Mouse (Mus musculus) limb, embryonic 14.5 days (tissue): ENCODE data around the gene Cables2. TPM values are rescaled to one million over a fixed set of nuclear protein-coding genes. Genes with fewer than 3 reads are reported as not detected.

ENCODE experiments used
- ATAC-seq: fragments of 200-750 bp; cut with Nextera tagmentation; 2 replicates; pipeline ENCODE4 v1.8.0; 2017; ENCODE audit warnings: low read depth, moderate number of reproducible peaks, moderate TSS enrichment; ENCODE audit not compliant: low FRiP score
- DNase-seq: peaks from one replicate; pipeline ENCODE4 v3.0.0-alpha.2; 2015; ENCODE audit warnings: low spot score
- H3K27ac ChIP-seq: fragments of 300-500 bp; sonication (generic); replicated peaks from 2 replicates; pipeline ENCODE4 v1.5.1; 2014; ENCODE audit warnings: low read depth, mild to moderate bottlenecking, low read length, moderate library complexity, mixed read lengths
- H3K27me3 ChIP-seq: fragments of 300-500 bp; sonication (generic); 2 replicates; pipeline ENCODE4 v1.6.1; 2014; ENCODE audit warnings: low read length, mixed read lengths; ENCODE audit not compliant: control insufficient read depth, insufficient read depth
- H3K36me3 ChIP-seq: fragments of 300-500 bp; sonication (generic); 2 replicates; pipeline ENCODE4 v1.6.1; 2014; ENCODE audit warnings: mild to moderate bottlenecking, low read length, moderate library complexity, mixed read lengths; ENCODE audit not compliant: control insufficient read depth, insufficient read depth
- H3K4me1 ChIP-seq: fragments of 300-500 bp; sonication (generic); 2 replicates; pipeline ENCODE4 v1.6.1; 2014; ENCODE audit warnings: antibody characterized with exemption, low read length, mixed read lengths; ENCODE audit not compliant: control insufficient read depth, insufficient read depth
- H3K4me2 ChIP-seq: fragments of 300-500 bp; sonication (generic); replicated peaks from 2 replicates; pipeline ENCODE4 v1.6.1; 2014; ENCODE audit warnings: low read depth, mild to moderate bottlenecking, low read length, moderate library complexity; ENCODE audit not compliant: severe bottlenecking
- H3K4me3 ChIP-seq: fragments of 300-500 bp; sonication (generic); replicated peaks from 2 replicates; pipeline ENCODE4 v1.5.1; 2014; ENCODE audit warnings: low read length
- H3K9ac ChIP-seq: fragments of 300-500 bp; sonication (generic); 2 replicates; pipeline ENCODE4 v1.6.1; 2014; ENCODE audit warnings: mild to moderate bottlenecking, low read depth, low read length, moderate library complexity; ENCODE audit not compliant: severe bottlenecking
- H3K9me3 ChIP-seq: fragments of 300-500 bp; sonication (generic); 2 replicates; pipeline ENCODE4 v1.6.1; 2016; ENCODE audit warnings: low read length; ENCODE audit not compliant: control insufficient read depth
- POLR2A ChIP-seq: fragments of 200-500 bp; IDR thresholded peaks from 2 replicates; pipeline ENCODE4 v1.8.0; 2012; ENCODE audit warnings: inconsistent platforms, mild to moderate bottlenecking, moderate library complexity, borderline replicate concordance; ENCODE audit not compliant: insufficient read depth, insufficient read length; ENCODE audit errors: extremely low read depth
- WGBS: fragments of 180-500 bp; shearing (Covaris S2); extraction: QIAGEN DNeasy Blood & Tissue Kit; methylation state at CpG from one replicate; pipeline ENCODE4 v1.1.7; 2014; 5-methylcytosine and 5-hydroxymethylcytosine counted together
- polyA plus RNA-seq, 2 experiments: library from polyadenylated mRNA; depleted of rRNA in 1 of 2; stranded (reverse) in 1 of 2; unstranded in 1 of 2; fragments of >200 nt; fragmentation: Nextera tagmentation in 1 of 2; extraction: Ambion mirVana in 1 of 2; gene quantifications; 2 replicates each; pipeline versions ENCODE4 v1.2.1 to v1.2.3; 2012 to 2014

Cables2 gene
- polyA plus RNA-seq, 2 experiments = 22.5 to 37.7 TPM

GRCm38 (mm10) chr2:180257963-180258865, 15.1 kb downstream of the Cables2 start:
- peak overlapping the region; percentile 84 for H3K9ac ChIP-seq
- H3K9me3 ChIP-seq = no peaks in the 10 kb centered on the region
- peak overlapping the region; percentile 82 for H3K4me2 ChIP-seq
- DNase-seq (no peak), ATAC-seq (no peak)
- no peak for TF ChIP-seq POLR2A
- H3K27me3 ChIP-seq = no peaks in the 10 kb centered on the region
- H3K4me3 ChIP-seq = peak overlapping the region; percentile 79
- peaks cover 14% of the 10 kb centered on the region for H3K4me1 ChIP-seq
- no peak overlapping the region; the same call in 1 of the 2 replicates for H3K27ac ChIP-seq
- peaks cover 52% of the 10 kb centered on the region for H3K36me3 ChIP-seq
- WGBS = 46% methylated on average over 11 of the region's 11 CpGs

GRCm38 (mm10) chr2:180257001-180257521, 16.2 kb downstream of the Cables2 start, which contains the start of gene Rps21:
Gene Rps21 (plus strand): TSS chr2:180257377.
- Histone ChIP-seq H3K9me3 (no peaks in the 10 kb centered on the region), H3K27ac (peak within 1 kb of the TSS; percentile 72), H3K4me1 (peaks cover 14% of the 10 kb centered on the region), H3K36me3 (peaks cover 41% of the 10 kb centered on the region), H3K27me3 (no peaks in the 10 kb centered on the region), H3K4me3 (peak within 1 kb of the TSS; percentile 79), H3K4me2 (peak within 1 kb of the TSS; percentile 82), H3K9ac (peak within 1 kb of the TSS; percentile 84)
- WGBS = under 1% methylated on average over 37 of the region's 38 CpGs
- ATAC-seq = peak; percentile 95
- TF ChIP-seq POLR2A = peak; percentile 94; the same call in 1 of the 2 replicates
- DNase-seq = peak; percentile 99

- Histone ChIP-seq H3K36me3 (peaks cover 35% of the 10 kb centered on the region), H3K4me2 (peak overlapping the region; percentile 67), H3K27me3 (no peaks in the 10 kb centered on the region), H3K27ac (peak overlapping the region; percentile 70), H3K4me1 (peaks cover 14% of the 10 kb centered on the region), H3K9me3 (no peaks in the 10 kb centered on the region), H3K9ac (peak overlapping the region; percentile 52), H3K4me3 (peak overlapping the region; percentile 79)
- no peak for DNase-seq
- TF ChIP-seq POLR2A = no peak
- ATAC-seq = peak; percentile 32
- WGBS = 25% methylated on average over 26 of the region's 26 CpGs
These were observed 16.8 kb downstream of the Cables2 start for GRCm38 (mm10) chr2:180256296-180257000.

GRCm38 (mm10) chr2:180255701-180256100, 17.6 kb downstream of the Cables2 start:
- no peak overlapping the region; the same call in 1 of the 2 replicates for H3K4me3 ChIP-seq
- H3K4me1 ChIP-seq = peaks cover 14% of the 10 kb centered on the region
- TF ChIP-seq POLR2A = no peak
- peaks cover 28% of the 10 kb centered on the region for H3K36me3 ChIP-seq
- H3K27me3 ChIP-seq = no peaks in the 10 kb centered on the region
- no peaks in the 10 kb centered on the region for H3K9me3 ChIP-seq
- ATAC-seq (no peak), DNase-seq (no peak)
- no peak overlapping the region for H3K27ac ChIP-seq
- WGBS = 89% methylated on average over 9 of the region's 9 CpGs
- H3K4me2 ChIP-seq = no peak overlapping the region
- H3K9ac ChIP-seq = no peak overlapping the region

- no peak for ATAC-seq
- Histone ChIP-seq H3K36me3 (peaks cover 17% of the 10 kb centered on the region), H3K27me3 (no peaks in the 10 kb centered on the region), H3K9me3 (no peaks in the 10 kb centered on the region), H3K4me2 (no peak overlapping the region), H3K27ac (no peak overlapping the region), H3K4me1 (peaks cover 14% of the 10 kb centered on the region), H3K4me3 (no peak overlapping the region), H3K9ac (no peak overlapping the region)
- WGBS = 92% methylated on average over 5 of the region's 5 CpGs
- no peak for DNase-seq
- no peak for TF ChIP-seq POLR2A
These were observed 18.7 kb downstream of the Cables2 start for GRCm38 (mm10) chr2:180254436-180255209.
